Mouse (Mus musculus): Measurements from ENCODE around the gene Bcl2l11. TPM values are rescaled to one million over a fixed set of nuclear protein-coding genes. Genes with fewer than 3 reads are reported as not detected.
"Not testable (repeated sequence)": the region's sequence is repeated elsewhere in the genome, so short reads cannot be mapped to it uniquely, and the experiment has no call there.

Gene Bcl2l11
- polyA plus RNA-seq, 1 experiment = not detected

GRCm38 (mm10) chr2:128174176-128174575 is 48.3 kb downstream of the Bcl2l11 start:
- Histone ChIP-seq H3K27ac (ENCODE audit: insufficient read depth, low read depth, low read length) (no peak overlapping the region), H3K4me3 (ENCODE audit: insufficient read depth, low read depth, low read length) (no peak overlapping the region), H3K4me1 (ENCODE audit: control insufficient read depth, insufficient read depth, low read length) (peaks cover 16% of the 10 kb centered on the region; the same call in 1 of the 2 replicates)
- TF ChIP-seq CTCF (IDR thresholded peaks at IDR 0.05; ENCODE audit: insufficient read depth, low read depth, low read length) = no peak
- TF ChIP-seq POLR2A (IDR thresholded peaks at IDR 0.05; ENCODE audit: insufficient read depth, low read depth, low read length) = no peak
- 94% methylated on average over 5 of the region's 5 CpGs for WGBS

- WGBS = 81% methylated on average over 9 of the region's 9 CpGs
- H3K4me1 ChIP-seq (ENCODE audit: control insufficient read depth, insufficient read depth, low read length) = peaks cover 18% of the 10 kb centered on the region; the same call in 1 of the 2 replicates
- TF ChIP-seq CTCF (IDR thresholded peaks at IDR 0.05; ENCODE audit: insufficient read depth, low read depth, low read length) (no peak), POLR2A (IDR thresholded peaks at IDR 0.05; ENCODE audit: insufficient read depth, low read depth, low read length) (no peak)
- H3K4me3 ChIP-seq (ENCODE audit: insufficient read depth, low read depth, low read length) = no peak overlapping the region
- no peak overlapping the region for H3K27ac ChIP-seq (ENCODE audit: insufficient read depth, low read depth, low read length)
Observed at GRCm38 (mm10) chr2:128174604-128175342, 48.9 kb downstream of the Bcl2l11 start.

GRCm38 (mm10) chr2:128175625-128176024 is 49.8 kb downstream of the Bcl2l11 start:
- Histone ChIP-seq H3K4me1 (ENCODE audit: control insufficient read depth, insufficient read depth, low read length) (peaks cover 21% of the 10 kb centered on the region; the same call in 1 of the 2 replicates), H3K27ac (ENCODE audit: insufficient read depth, low read depth, low read length) (no peak overlapping the region), H3K4me3 (ENCODE audit: insufficient read depth, low read depth, low read length) (no peak overlapping the region)
- WGBS = 97% methylated on average over 6 of the region's 6 CpGs
- TF ChIP-seq POLR2A (IDR thresholded peaks at IDR 0.05; ENCODE audit: insufficient read depth, low read depth, low read length) (no peak), CTCF (IDR thresholded peaks at IDR 0.05; ENCODE audit: insufficient read depth, low read depth, low read length) (no peak)

- H3K27ac ChIP-seq (ENCODE audit: insufficient read depth, low read depth, low read length) = no peak overlapping the region
- 44% methylated on average over 12 of the region's 12 CpGs for WGBS
- no peak overlapping the region for H3K4me3 ChIP-seq (ENCODE audit: insufficient read depth, low read depth, low read length)
- no peak for TF ChIP-seq POLR2A (IDR thresholded peaks at IDR 0.05; ENCODE audit: insufficient read depth, low read depth, low read length)
- TF ChIP-seq CTCF (IDR thresholded peaks at IDR 0.05; ENCODE audit: insufficient read depth, low read depth, low read length) = no peak
- H3K4me1 ChIP-seq (ENCODE audit: control insufficient read depth, insufficient read depth, low read length) = peaks cover 21% of the 10 kb centered on the region; the same call in 1 of the 2 replicates
Observed at GRCm38 (mm10) chr2:128176391-128177044, 50.7 kb downstream of the Bcl2l11 start.

GRCm38 (mm10) chr2:128177241-128177661 is 51.4 kb downstream of the Bcl2l11 start:
- H3K4me3 ChIP-seq (ENCODE audit: insufficient read depth, low read depth, low read length) = no peak overlapping the region
- TF ChIP-seq POLR2A (IDR thresholded peaks at IDR 0.05; ENCODE audit: insufficient read depth, low read depth, low read length) (no peak), CTCF (IDR thresholded peaks at IDR 0.05; ENCODE audit: insufficient read depth, low read depth, low read length) (no peak)
- peaks cover 21% of the 10 kb centered on the region; the same call in 1 of the 2 replicates for H3K4me1 ChIP-seq (ENCODE audit: control insufficient read depth, insufficient read depth, low read length)
- 77% methylated on average over 5 of the region's 5 CpGs for WGBS
- no peak overlapping the region for H3K27ac ChIP-seq (ENCODE audit: insufficient read depth, low read depth, low read length)

GRCm38 (mm10) chr2:128179126-128179807 is 53.4 kb downstream of the Bcl2l11 start:
- WGBS = 47% methylated on average over 18 of the region's 18 CpGs
- TF ChIP-seq CTCF (IDR thresholded peaks at IDR 0.05; ENCODE audit: insufficient read depth, low read depth, low read length) = no peak
- TF ChIP-seq POLR2A (IDR thresholded peaks at IDR 0.05; ENCODE audit: insufficient read depth, low read depth, low read length) = no peak
- H3K27ac ChIP-seq (ENCODE audit: insufficient read depth, low read depth, low read length) = no peak overlapping the region
- no peak overlapping the region for H3K4me3 ChIP-seq (ENCODE audit: insufficient read depth, low read depth, low read length)
- H3K4me1 ChIP-seq (ENCODE audit: control insufficient read depth, insufficient read depth, low read length) = peaks cover 21% of the 10 kb centered on the region; the same call in 1 of the 2 replicates

GRCm38 (mm10) chr2:128179808-128180379 is 54.1 kb downstream of the Bcl2l11 start:
- Histone ChIP-seq H3K4me3 (ENCODE audit: insufficient read depth, low read depth, low read length) (no peak overlapping the region), H3K4me1 (ENCODE audit: control insufficient read depth, insufficient read depth, low read length) (peaks cover 21% of the 10 kb centered on the region; the same call in 1 of the 2 replicates), H3K27ac (ENCODE audit: insufficient read depth, low read depth, low read length) (no peak overlapping the region)
- 50% methylated on average over 9 of the region's 9 CpGs for WGBS
- TF ChIP-seq POLR2A (IDR thresholded peaks at IDR 0.05; ENCODE audit: insufficient read depth, low read depth, low read length) (no peak), CTCF (IDR thresholded peaks at IDR 0.05; ENCODE audit: insufficient read depth, low read depth, low read length) (no peak)

GRCm38 (mm10) chr2:128182181-128182580 is 56.3 kb downstream of the Bcl2l11 start:
- WGBS = 97% methylated on average over 9 of the region's 9 CpGs
- H3K4me3 ChIP-seq (ENCODE audit: insufficient read depth, low read depth, low read length); H3K27ac ChIP-seq (ENCODE audit: insufficient read depth, low read depth, low read length): not testable (repeated sequence)
- H3K4me1 ChIP-seq (ENCODE audit: control insufficient read depth, insufficient read depth, low read length) = peaks cover 14% of the 10 kb centered on the region; the same call in 1 of the 2 replicates

All from olfactory bulb, adult 2 months (tissue).